Mouse (Mus musculus): ENCODE measurements around the gene Hs3st5.

Hs3st5 gene

DNA sequence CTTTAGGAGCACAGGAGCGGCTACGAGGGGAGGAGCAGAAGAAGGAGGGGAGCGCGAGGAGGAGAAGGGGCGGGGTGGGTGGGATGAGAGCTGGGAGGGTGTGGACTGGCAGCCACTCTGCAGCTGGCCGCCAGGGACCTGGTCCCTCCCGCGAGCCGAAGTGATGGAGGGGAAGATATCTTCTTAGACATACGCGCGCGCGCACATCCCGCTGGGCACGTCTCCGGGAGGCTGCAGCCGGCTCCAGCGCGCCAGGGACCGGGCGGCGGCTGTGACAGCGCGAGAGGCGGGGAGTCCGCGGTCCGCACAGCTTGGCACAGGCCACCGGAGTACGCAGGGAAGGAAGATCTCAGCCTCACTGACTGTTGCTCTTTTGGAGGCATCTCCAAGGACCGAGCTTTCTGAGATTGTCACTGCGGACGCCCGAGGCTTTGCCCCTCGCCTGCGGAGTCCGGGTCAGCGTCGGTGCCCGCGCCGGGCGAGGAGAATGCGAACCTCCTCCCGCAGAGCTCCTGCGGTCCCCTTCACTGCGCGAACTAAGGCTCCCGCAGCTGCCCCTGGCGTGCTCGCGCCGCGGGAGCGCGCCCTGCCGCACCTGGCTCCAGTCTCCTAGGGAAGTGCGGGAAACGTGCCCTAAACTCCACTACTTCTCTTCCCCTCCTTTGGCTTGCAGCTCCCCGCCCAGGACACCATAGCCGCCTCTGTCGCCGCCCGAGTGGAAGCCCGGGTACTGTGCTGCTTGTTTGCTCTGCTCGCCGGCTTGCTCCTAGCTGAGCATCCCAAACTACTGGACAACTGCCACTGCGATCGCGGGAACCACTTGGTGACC lies at the start of gene Hs3st5:
Gene Hs3st5, plus strand, starts transcription at position 88 of the 829 bp plus-strand sequence.
- ChIA-PET POLR2A (interaction anchor here in 2 of 4 experiments (0.6 to 1.4 kb wide), 3 partner anchors 8 to 823 kb away, joined by 3 to 5 read pairs (median 3); no protein-coding TSS in a partner anchor), CTCF (interaction anchor here in 1 of 4 experiments (0.6 to 0.8 kb wide), 2 partner anchors 41 to 290 kb away, joined by 3 to 4 read pairs; no protein-coding TSS in a partner anchor)

- ChIA-PET POLR2A (no interaction called here), CTCF (no interaction called here)
Measured at GRCm38 (mm10) chr10:36468664-36469063, 38.0 kb upstream of the Hs3st5 start.

DNA sequence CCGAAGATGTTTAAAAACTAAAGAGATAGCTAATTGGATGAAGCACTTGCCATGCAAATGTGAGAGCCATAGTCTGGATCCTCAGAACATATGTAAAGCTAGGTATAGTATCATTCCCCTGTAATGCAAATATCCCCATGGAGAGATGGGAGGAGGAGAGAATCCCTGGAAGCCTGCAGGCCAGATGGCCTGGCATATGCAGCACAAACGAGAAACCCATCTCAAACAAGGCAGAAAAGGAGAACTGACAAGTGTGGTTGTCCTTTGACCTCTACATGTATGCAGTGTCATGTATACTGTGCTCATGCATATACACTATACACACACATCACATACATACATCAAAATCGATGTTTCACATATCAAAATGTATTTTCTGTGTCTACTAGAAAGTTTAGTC lies 35.5 kb upstream of the Hs3st5 start:
- ChIA-PET POLR2A (no interaction called here), CTCF (no interaction called here)

GRCm38 (mm10) chr10:36474834-36475233 lies 31.8 kb upstream of the Hs3st5 start:
- CTCF ChIA-PET, result no interaction called here
- POLR2A ChIA-PET, result no interaction called here

DNA sequence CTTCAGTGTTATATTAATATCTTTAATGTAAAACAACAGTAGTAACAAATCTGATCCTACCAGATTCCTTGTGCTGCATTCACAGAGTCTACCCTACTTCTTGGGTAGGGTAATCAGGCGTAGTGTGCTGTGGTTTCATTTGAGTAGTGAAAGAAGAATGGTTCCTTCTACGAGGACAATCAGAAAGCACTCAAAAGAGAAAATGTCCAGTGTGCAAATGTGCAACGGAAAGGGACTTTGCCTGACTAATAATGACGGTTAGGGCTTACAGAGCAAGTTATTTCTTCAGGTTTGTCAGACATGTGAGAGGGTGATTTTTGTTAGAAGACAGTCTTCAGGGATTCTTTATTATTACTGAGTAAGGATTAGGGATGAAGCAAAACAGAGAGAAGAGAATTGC lies 29.1 kb upstream of the Hs3st5 start:
- CTCF ChIA-PET, result no interaction called here
- POLR2A ChIA-PET, result no interaction called here

- POLR2A ChIA-PET, result no interaction called here
- CTCF ChIA-PET, result no interaction called here
Measured at GRCm38 (mm10) chr10:36483362-36483761, 23.3 kb upstream of the Hs3st5 start.

DNA sequence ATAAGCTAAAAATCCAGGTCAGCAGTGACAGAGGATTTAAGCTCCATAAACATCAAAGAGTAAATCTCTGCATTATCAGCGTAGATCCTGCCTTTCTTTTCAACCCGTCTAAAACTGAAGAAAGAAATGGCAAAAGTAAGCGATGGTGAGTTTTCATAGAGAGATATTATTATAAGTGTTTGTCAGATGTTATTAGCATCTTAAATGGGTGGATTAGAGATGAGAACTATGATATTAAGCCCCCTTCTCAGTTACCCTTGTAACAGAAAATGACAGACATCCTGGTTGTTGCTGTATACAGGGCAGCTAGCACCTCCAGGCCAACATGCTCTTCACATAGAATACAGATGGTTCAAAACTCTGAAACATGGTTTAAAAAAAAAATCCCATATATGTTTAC lies 22.6 kb upstream of the Hs3st5 start:
- ChIA-PET POLR2A (no interaction called here), CTCF (no interaction called here)

- ChIA-PET POLR2A (no interaction called here), CTCF (no interaction called here)
Measured at GRCm38 (mm10) chr10:36484728-36485300, 21.8 kb upstream of the Hs3st5 start.

- POLR2A ChIA-PET, result interaction anchor here in 1 of 4 experiments (0.7 kb wide), 1 partner anchor 301 kb away, joined by 3 read pairs; no protein-coding TSS in a partner anchor
- CTCF ChIA-PET, result no interaction called here
Measured at GRCm38 (mm10) chr10:36493566-36493965, 13.0 kb upstream of the Hs3st5 start.

DNA sequence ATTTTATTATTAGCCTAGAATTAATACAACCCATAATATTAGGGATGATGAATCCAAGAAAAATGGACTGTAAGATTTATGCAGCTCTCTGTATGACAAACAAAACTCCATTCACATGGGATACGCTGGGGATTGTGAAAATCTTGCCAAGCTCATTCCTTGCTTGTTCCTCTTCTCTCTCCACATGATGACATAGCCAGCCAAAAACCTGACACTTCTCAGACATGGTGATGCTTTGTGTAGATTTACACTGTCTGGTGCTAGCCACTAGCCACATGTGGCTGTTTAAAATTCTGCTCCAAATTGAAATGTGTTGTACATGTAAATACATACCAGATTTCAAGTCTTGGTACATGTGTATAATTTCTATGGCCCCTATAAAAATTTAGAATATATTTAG lies 6.9 kb upstream of the Hs3st5 start:
- ChIA-PET POLR2A (no interaction called here), CTCF (no interaction called here)

DNA sequence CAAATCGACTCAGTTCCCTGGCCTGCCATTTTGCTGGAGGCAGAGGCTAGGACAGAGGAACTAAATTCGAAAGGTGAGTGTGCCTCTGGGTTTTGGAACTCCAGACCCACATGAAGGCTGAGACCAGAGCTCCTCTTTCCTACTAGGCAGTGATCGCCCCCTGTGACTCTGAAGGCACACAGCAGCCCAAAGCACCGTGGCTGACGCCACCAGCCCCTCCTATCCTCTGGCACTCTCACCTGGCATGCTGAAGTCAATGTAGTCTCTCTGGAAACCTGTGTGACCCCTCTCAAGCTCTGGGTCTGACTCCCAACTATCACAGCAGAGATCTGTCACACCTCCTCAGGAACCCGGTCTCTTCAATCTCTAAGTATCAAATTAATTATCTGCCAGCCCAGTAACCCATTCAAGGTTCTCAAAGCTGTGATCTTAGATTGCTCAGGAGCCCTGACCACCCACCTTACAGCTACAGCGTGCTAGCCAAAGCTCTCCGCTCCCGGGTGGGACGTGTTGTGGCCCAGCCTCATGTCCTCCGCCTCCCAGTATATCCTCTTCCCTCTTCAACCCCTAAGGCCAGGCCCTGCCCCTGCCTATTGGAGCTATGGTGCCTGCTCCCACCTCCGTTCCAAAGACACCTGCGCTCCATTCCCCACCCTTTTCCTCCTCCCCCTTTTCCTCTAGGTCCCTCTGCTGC lies 434 bp upstream of the Hs3st5 start:
- ChIA-PET CTCF (interaction anchor here in 1 of 4 experiments (0.6 to 0.9 kb wide), 3 partner anchors 18 to 328 kb away, joined by 3 to 4 read pairs (median 3); no protein-coding TSS in a partner anchor), POLR2A (interaction anchor here in 1 of 4 experiments (0.6 to 1.4 kb wide), 2 partner anchors 116 to 824 kb away, joined by 3 to 5 read pairs; no protein-coding TSS in a partner anchor)

- ChIA-PET POLR2A (interaction anchor here in 1 of 4 experiments (1.4 kb wide), 1 partner anchor 115 kb away, joined by 5 read pairs; no protein-coding TSS in a partner anchor), CTCF (no interaction called here)
Measured at GRCm38 (mm10) chr10:36507556-36507870, 899 bp downstream of the Hs3st5 start.

GRCm38 (mm10) chr10:36507991-36508546 lies 1.5 kb downstream of the Hs3st5 start:
- POLR2A ChIA-PET, result no interaction called here
- CTCF ChIA-PET, result no interaction called here

GRCm38 (mm10) chr10:36509477-36509876 lies 2.9 kb downstream of the Hs3st5 start:
- CTCF ChIA-PET, result no interaction called here
- POLR2A ChIA-PET, result no interaction called here

- POLR2A ChIA-PET, result no interaction called here
- CTCF ChIA-PET, result no interaction called here
Measured at GRCm38 (mm10) chr10:36523881-36524280, 17.3 kb downstream of the Hs3st5 start.

GRCm38 (mm10) chr10:36533633-36534335 lies 27.2 kb downstream of the Hs3st5 start:
- ChIA-PET POLR2A (no interaction called here), CTCF (interaction anchor here in 2 of 4 experiments (0.5 to 0.7 kb wide), 2 partner anchors 124 to 227 kb away, joined by 3 to 4 read pairs; no protein-coding TSS in a partner anchor)

- POLR2A ChIA-PET, result no interaction called here
- CTCF ChIA-PET, result no interaction called here
Measured at GRCm38 (mm10) chr10:36546622-36547021, 40.0 kb downstream of the Hs3st5 start.

GRCm38 (mm10) chr10:36547713-36548112 lies 41.1 kb downstream of the Hs3st5 start:
- CTCF ChIA-PET, result interaction anchor here in 3 of 4 experiments (0.6 to 1.1 kb wide), 3 partner anchors 41 to 1656 kb away, joined by 3 to 6 read pairs (median 3); partner anchors contain the start of gene Hs3st5 (in 1 of the 3)
- POLR2A ChIA-PET, result interaction anchor here in 1 of 4 experiments (1.1 kb wide), 1 partner anchor 64 kb away, joined by 5 read pairs; no protein-coding TSS in a partner anchor

DNA sequence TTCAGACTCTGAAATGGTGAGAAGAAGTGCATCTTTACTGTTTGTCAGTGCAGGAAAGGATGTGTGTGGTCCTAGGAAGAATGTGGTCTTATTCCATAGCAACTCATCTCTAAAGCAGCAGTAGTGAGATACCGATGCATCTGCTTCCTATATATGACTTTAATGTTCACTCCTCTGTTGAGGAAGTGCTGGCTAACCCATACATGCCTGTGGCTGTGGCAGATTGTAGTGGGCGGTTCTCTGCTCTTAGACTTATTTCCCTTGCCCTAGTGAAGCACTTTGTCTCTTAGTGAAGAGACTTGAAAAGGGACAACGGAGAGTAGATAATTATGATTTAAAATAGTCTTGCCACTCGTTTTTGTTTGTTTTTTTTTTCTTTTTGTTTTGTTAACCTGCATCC lies 47.4 kb downstream of the Hs3st5 start:
- CTCF ChIA-PET, result interaction anchor here in 1 of 4 experiments (0.6 kb wide), 1 partner anchor 32 kb away, joined by 3 read pairs; no protein-coding TSS in a partner anchor

More for the DNA sequence above, 47.4 kb downstream of the Hs3st5 start:
- POLR2A ChIA-PET, result no interaction called here
